Mouse (Mus musculus) G1E (cell line): ENCODE results near the gene Prss37. TPM values are rescaled to one million over a fixed set of nuclear protein-coding genes. Genes with fewer than 3 reads are reported as not detected.

Experiments used
- ATAC-seq: 2 replicates; pipeline ENCODE4 v1.8.0; 2016; ENCODE audit warnings: mild to moderate bottlenecking; ENCODE audit not compliant: insufficient number of reproducible peaks, poor library complexity, low FRiP score, severe bottlenecking; ENCODE audit errors: extremely low read depth
- DNase-seq: peaks from one replicate; pipeline ENCODE4 v3.0.0; 2012; ENCODE audit warnings: low spot score
- H3K27me3 ChIP-seq: 2 replicates; pipeline ENCODE4 v1.6.1; 2012; ENCODE audit warnings: mild to moderate bottlenecking, low read length, inconsistent platforms; ENCODE audit not compliant: insufficient read depth
- H3K36me3 ChIP-seq: replicated peaks from 2 replicates; pipeline ENCODE3; 2012; ENCODE audit warnings: mild to moderate bottlenecking, inconsistent platforms
- H3K4me1 ChIP-seq: 2 replicates; pipeline ENCODE4 v1.6.1; 2012; ENCODE audit warnings: low read depth, low read length, inconsistent platforms, mixed read lengths; ENCODE audit not compliant: insufficient read depth
- H3K4me3 ChIP-seq: 2 replicates; pipeline ENCODE4 v1.5.1; 2012; ENCODE audit warnings: low read depth, mild to moderate bottlenecking, inconsistent platforms, low read length, moderate library complexity, mixed read lengths
- H3K9me3 ChIP-seq: replicated peaks from 2 replicates; pipeline ENCODE4 v1.6.1; 2012; ENCODE audit warnings: inconsistent platforms
- CTCF ChIP-seq: IDR thresholded peaks from 2 replicates; pipeline ENCODE4 v1.5.1; 2012; ENCODE audit warnings: low read depth, low read length, inconsistent platforms, mixed read lengths
- GATA1 ChIP-seq: IDR thresholded peaks from 2 replicates; pipeline ENCODE4 v1.6.1; 2012; ENCODE audit warnings: borderline replicate concordance, low read length, inconsistent platforms, mixed read lengths
- GATA2 ChIP-seq: IDR thresholded peaks from 2 replicates; pipeline ENCODE4 v1.6.1; 2012; ENCODE audit warnings: low read depth, low read length, inconsistent platforms, borderline replicate concordance
- POLR2AphosphoS5 ChIP-seq: IDR thresholded peaks from 2 replicates; pipeline ENCODE4 v1.6.1; 2012; ENCODE audit warnings: low read depth, low read length, inconsistent platforms; ENCODE audit not compliant: insufficient replicate concordance
- TAL1 ChIP-seq: conservative IDR thresholded peaks from 2 replicates; pipeline ENCODE4 v1.6.1; 2012; ENCODE audit warnings: low read depth, low read length, inconsistent platforms, mixed read lengths
- polyA plus RNA-seq: library from polyadenylated mRNA; stranded (reverse); fragments of >175 nt; gene quantifications from 2 replicates; pipeline ENCODE4 v1.2.3, GENCODE M21; 2012
- total RNA-seq, 2 experiments: library from RNA; stranded (forward) in 1 of 2; stranded (reverse) in 1 of 2; fragments of 200-1000 nt in 1 of 2; fragments of >200 nt in 1 of 2; fragmentation: Nextera tagmentation in 1 of 2; gene quantifications; 2 replicates each; pipeline ENCODE4 v1.2.3; 2014 to 2017

The Prss37 gene
- not detected in 2 replicates for total RNA-seq (2014; fragmentation: Nextera tagmentation)
- total RNA-seq (2017): not detected in 2 replicates
- polyA plus RNA-seq: not detected in 2 replicates

GRCm38 (mm10) chr6:40519408-40519807 lies at the start of gene Prss37:
Prss37 (minus strand) TSS chr6:40519508.
- no peak for DNase-seq
- H3K4me1 ChIP-seq: no peaks in the 10 kb centered on the region
- no peak for TF ChIP-seq GATA2
- TF ChIP-seq CTCF: no peak
- no peak for TF ChIP-seq GATA1
- TF ChIP-seq TAL1: no peak
- TF ChIP-seq POLR2AphosphoS5: no peak
- H3K9me3 ChIP-seq: no peaks in the 10 kb centered on the region
- no peaks in the 10 kb centered on the region for H3K27me3 ChIP-seq
- ATAC-seq: no peak
- H3K36me3 ChIP-seq: no peaks in the 10 kb centered on the region
- no peak within 1 kb of the TSS for H3K4me3 ChIP-seq

- H3K4me3 ChIP-seq: no peak within 1 kb of the TSS
- DNase-seq (no peak), ATAC-seq (no peak)
- TF ChIP-seq GATA1 (no peak), GATA2 (no peak), TAL1 (no peak), CTCF (no peak), POLR2AphosphoS5 (no peak)
- peaks cover 8% of the 10 kb centered on the region for H3K27me3 ChIP-seq
- no peaks in the 10 kb centered on the region for H3K36me3 ChIP-seq
- H3K4me1 ChIP-seq: no peaks in the 10 kb centered on the region
- no peaks in the 10 kb centered on the region for H3K9me3 ChIP-seq
Observed at GRCm38 (mm10) chr6:40554950-40555349, 35.6 kb upstream of the Prss37 start, which contains the start of gene Olfr461. Olfr461 (minus strand) TSS chr6:40555050.

GRCm38 (mm10) chr6:40544690-40545089 lies 25.4 kb upstream of the Prss37 start:
- H3K36me3 ChIP-seq: no peaks in the 10 kb centered on the region
- no peaks in the 10 kb centered on the region for H3K9me3 ChIP-seq
- no peak for DNase-seq
- no peak overlapping the region for H3K4me3 ChIP-seq
- TF ChIP-seq POLR2AphosphoS5 (no peak), GATA2 (no peak), CTCF (no peak), TAL1 (no peak), GATA1 (no peak)
- no peaks in the 10 kb centered on the region for H3K27me3 ChIP-seq
- no peak for ATAC-seq
- H3K4me1 ChIP-seq: no peaks in the 10 kb centered on the region

GRCm38 (mm10) chr6:40493229-40493628 lies 26.1 kb downstream of the Prss37 start, which contains the start of gene Tas2r108:
Tas2r108 (plus strand) TSS chr6:40493529.
- ATAC-seq: no peak
- no peak for DNase-seq
- no peak within 1 kb of the TSS for H3K4me3 ChIP-seq

GRCm38 (mm10) chr6:40490933-40491332 lies 28.4 kb downstream of the Prss37 start, which contains the start of gene Tas2r137:
Tas2r137 (plus strand) TSS chr6:40491233.
- H3K9me3 ChIP-seq: no peaks in the 10 kb centered on the region
- no peaks in the 10 kb centered on the region; the same call in 1 of the 2 replicates for H3K27me3 ChIP-seq
- TF ChIP-seq CTCF: no peak
- TF ChIP-seq GATA1: no peak
- no peak for TF ChIP-seq POLR2AphosphoS5
- TF ChIP-seq TAL1: no peak
- no peak for TF ChIP-seq GATA2
- no peak for ATAC-seq
- no peak within 1 kb of the TSS for H3K4me3 ChIP-seq
- peaks cover 2% of the 10 kb centered on the region for H3K36me3 ChIP-seq
- no peak for DNase-seq
- no peaks in the 10 kb centered on the region for H3K4me1 ChIP-seq

More at GRCm38 (mm10) chr6:40493229-40493628, 26.1 kb downstream of the Prss37 start, which contains the start of gene Tas2r108:
- H3K9me3 ChIP-seq: no peaks in the 10 kb centered on the region
- H3K27me3 ChIP-seq: no peaks in the 10 kb centered on the region; the same call in 1 of the 2 replicates
- TF ChIP-seq GATA2 (no peak), TAL1 (no peak), GATA1 (no peak), CTCF (no peak), POLR2AphosphoS5 (no peak)
- no peaks in the 10 kb centered on the region for H3K4me1 ChIP-seq
- no peaks in the 10 kb centered on the region for H3K36me3 ChIP-seq

GRCm38 (mm10) chr6:40482318-40482717 lies 37.0 kb downstream of the Prss37 start:
- no peaks in the 10 kb centered on the region for H3K4me1 ChIP-seq
- no peaks in the 10 kb centered on the region for H3K27me3 ChIP-seq

More at GRCm38 (mm10) chr6:40482318-40482717, 37.0 kb downstream of the Prss37 start:
- Histone ChIP-seq H3K36me3 (peaks cover 65% of the 10 kb centered on the region), H3K4me3 (no peak overlapping the region), H3K9me3 (no peaks in the 10 kb centered on the region)
- DNase-seq (no peak), ATAC-seq (no peak)
- TF ChIP-seq TAL1: no peak
- no peak for TF ChIP-seq CTCF
- TF ChIP-seq GATA2: no peak
- TF ChIP-seq POLR2AphosphoS5: no peak
- no peak for TF ChIP-seq GATA1
